Mouse (Mus musculus): Measurements from ENCODE around the gene Mmp15.

- TF ChIP-seq CTCF (IDR thresholded peaks at IDR 0.05; ENCODE audit: borderline replicate concordance, control insufficient read depth, extremely low read depth, insufficient read depth, low read length, poor library complexity) (no peak), POLR2A (IDR thresholded peaks at IDR 0.05; ENCODE audit: control insufficient read depth, extremely low read depth, insufficient read depth, low read length, poor library complexity) (no peak)
Observed at GRCm38 (mm10) chr8:95362272-95362671, 10.2 kb downstream of the Mmp15 start.

Measured in thymus, adult 2 months (tissue).